Mouse (Mus musculus): Measurements from ENCODE around the gene Epha1.

The Epha1 gene

DNA sequence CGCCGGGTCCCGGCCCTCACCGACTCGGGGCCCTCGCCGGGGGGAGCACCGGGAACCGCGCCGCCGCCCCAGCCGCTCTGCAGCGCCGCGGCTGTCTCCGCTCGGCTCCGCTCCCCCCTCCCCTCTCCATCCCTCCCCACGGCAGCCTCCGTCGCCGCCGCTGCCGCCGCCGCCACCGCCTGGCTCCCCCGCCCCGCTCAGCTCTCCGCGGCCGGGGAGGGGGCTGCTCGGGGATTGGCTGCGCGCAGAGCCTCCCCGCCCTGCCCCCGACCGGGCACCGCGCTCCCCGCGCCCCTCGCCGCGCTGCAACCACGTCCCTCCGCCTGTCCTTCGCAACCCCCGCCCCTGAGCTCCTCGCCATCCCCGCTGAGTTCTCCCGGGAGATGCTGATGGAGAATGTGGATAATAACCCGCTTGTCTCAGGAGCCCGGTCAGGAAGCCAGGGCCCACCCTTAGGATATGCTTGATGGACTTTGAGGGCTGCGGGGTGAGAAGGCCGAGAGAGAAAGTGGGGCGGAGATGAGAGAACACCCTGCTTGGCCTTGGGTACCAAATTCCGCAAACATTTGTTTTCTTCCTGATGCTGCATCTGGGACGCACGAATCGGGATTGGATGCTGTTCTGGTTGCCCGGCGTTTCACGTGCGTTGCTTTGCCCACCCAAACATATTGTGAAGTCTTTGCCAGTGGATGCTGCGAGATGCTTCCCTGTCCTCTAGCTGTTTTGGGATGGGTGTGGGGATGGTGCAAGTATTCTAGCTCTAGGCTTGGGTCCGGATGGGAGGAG lies 48.4 kb downstream of the Epha1 start, which contains the start of gene Fam131b:
TSS of gene Fam131b (minus strand) at position 162 of the 786 bp plus-strand sequence.
- peak; percentile 55 for DNase-seq (ENCODE audit: low read depth, low spot score)

DNA sequence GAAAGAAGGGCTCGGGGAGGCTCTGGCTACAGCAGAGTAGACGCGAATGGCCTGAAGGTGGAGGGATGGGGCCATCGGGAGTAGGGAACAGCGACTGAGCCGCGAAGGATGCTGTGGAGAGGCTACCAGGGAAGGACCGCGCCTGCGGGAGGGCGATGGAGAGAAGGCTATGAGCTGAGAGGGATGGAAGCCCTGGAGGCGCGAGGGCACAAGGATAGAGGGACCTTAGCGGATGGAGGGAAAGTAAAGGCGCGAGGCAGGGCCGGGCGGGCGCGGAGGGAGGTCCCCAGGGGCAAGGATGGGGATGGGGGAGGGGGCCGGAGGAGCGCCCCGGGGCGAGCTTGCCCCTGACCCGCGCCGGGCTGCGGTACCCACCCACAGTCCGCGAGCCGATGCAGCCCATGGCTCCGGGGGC lies 49.0 kb downstream of the Epha1 start:
- peak; percentile 36 for DNase-seq (ENCODE audit: low read depth, low spot score)

DNA sequence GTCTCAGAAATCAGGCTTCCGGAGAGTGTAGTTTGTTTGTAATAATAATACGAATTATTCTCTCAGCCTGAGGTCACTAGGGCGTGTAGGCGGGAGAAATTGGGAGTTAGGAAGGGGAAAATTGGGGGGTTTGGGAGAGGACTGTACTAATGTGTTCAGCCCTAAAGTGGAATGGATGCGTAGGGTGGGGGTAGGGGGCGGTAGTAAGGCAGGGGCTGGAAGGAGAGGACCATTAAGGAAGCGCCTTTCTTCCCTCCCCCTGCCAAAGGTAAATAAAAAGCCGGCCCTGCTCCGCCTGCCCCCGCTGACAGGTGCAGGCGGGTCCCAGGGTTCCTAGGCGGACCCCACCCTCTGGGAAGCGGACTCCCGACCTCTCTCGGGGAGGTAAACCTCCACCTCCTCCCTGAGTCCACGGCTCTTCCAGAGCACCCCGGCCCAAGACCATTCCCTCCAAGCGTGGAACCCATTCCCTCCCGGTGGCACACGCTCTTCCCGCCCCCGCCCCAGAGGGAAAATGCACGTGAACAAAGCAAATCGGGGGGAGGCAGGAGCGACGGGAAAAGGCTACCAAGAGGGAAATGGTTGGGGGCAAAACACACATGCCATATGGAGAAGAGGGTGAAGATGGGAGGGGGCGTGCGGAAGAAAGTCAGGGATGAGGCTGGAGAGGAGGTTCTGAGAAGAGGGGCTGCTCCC lies 49.5 kb downstream of the Epha1 start:
- peak; percentile 7 for DNase-seq (ENCODE audit: low read depth, low spot score)

DNA sequence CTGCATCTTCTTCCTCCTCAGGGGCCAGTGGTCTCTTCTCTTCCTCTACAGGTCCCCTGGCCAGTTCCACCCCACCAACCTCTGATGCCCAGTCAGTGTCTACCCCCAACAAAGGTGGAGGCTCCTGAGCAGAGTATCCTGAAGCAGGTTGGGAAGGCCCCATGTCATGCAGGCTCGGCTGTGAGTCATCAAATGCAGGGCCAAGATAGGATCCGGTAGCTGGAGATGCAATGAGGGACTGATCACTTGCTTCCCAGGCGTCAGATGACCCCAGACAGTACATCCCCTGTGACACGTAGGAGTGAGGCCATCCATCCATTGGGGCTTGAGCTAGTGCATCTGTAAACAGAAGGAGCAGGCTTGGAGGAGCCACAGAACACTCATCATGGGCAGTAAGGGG lies 54.8 kb downstream of the Epha1 start:
- no peak for DNase-seq (ENCODE audit: low read depth, low spot score)

DNA sequence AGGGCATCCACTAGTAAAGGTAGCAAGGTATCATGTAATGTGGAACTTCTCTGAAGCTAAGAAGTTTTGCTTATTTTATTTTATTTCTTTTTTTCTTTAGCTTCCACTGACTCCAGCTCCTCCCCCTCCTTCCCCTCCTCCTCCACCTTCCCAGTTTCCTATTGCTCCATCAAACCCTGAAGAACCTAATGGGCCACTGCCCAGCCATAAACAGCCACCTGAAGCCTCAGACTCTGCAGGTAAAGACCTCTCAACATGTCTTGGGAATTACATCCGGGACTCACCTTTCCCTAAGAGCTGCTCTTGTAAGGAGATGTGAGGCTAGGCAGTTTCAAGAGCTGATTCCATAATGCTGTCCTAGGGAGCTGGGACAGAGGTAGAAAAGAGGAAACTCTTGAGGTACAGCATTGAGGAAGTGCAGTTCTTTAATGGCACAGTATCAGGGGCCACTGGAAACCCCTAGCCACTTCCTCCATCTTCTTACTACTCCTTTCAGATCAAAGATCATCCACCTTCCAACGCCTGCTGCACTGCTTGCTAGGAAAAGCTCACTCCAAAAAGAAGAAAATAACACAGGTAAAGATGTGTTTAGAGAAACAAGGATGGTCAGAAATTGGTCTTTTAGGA lies 62.5 kb downstream of the Epha1 start:
- DNase-seq (ENCODE audit: low read depth, low spot score) = no peak

DNA sequence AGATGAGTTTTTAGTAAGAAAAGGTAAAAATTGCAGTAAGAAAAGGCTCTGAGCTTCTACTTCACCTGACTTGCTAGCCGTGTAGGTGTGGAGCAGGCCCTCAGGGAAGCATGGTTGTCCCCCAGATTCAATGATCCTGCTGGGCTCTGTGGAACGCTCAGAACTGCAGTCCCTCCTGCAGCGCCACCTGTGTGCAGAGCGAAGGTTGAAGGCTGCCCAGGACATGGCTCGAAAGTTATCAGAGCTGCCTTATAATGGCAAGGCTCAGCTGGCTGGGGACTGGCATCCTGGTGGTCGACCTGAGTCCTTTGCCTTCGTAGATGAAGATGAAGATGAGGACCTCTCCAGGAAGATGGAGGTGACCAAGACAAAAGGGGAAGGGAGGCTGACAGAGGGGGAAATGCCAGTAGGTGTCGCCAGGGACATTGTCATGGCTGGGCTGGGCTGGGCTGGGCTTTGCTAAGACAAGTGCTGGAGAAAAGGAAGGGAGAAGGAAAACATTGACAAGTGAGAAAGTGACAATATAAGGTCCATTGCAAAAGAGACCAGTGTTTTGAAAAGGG lies 63.2 kb downstream of the Epha1 start:
- no peak for DNase-seq (ENCODE audit: low read depth, low spot score)

Data from mesoderm, embryonic 11.5 days (tissue).